Mouse (Mus musculus): ENCODE data around the gene Bmp8b. TPM values are rescaled to one million over a fixed set of nuclear protein-coding genes. Genes with fewer than 3 reads are reported as not detected.

Bmp8b gene
- polyA plus RNA-seq, 1 experiment, result not detected

DNA sequence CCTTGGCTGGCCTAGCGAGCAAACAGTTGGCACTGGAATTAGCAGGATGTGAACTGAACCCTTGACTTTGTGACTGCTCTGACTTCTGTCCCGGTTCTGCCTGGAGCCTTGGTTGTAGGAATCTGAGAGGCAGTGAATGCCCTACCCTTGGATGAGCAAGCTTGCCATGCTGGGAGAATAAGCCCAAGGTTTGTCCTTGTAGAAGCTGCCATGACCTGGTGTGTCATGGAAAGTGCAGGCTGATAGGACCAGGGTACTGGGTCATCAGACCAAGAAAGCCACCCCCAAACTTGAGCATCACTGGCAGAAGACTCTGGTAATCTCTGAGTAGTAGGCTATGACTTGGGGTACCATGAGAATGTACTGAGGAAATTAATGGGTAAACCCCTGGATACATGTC is 16.3 kb downstream of the Bmp8b start:
- Histone ChIP-seq H3K4me1 (ENCODE audit: control insufficient read depth, insufficient read depth, low read length) (no peaks in the 10 kb centered on the region), H3K4me3 (replicated peaks; ENCODE audit: control insufficient read depth, low read depth, low read length) (no peak overlapping the region), H3K27ac (ENCODE audit: control insufficient read depth, insufficient read depth, low read depth, low read length, poor library complexity) (no peak overlapping the region)
- WGBS, result 82% methylated on average over 2 of the region's 2 CpGs
- TF ChIP-seq POLR2A (IDR thresholded peaks at IDR 0.05; ENCODE audit: borderline replicate concordance, control insufficient read depth, low read depth, low read length), result no peak
- TF ChIP-seq CTCF (IDR thresholded peaks at IDR 0.05; ENCODE audit: control insufficient read depth, insufficient read depth, low read length), result no peak

DNA sequence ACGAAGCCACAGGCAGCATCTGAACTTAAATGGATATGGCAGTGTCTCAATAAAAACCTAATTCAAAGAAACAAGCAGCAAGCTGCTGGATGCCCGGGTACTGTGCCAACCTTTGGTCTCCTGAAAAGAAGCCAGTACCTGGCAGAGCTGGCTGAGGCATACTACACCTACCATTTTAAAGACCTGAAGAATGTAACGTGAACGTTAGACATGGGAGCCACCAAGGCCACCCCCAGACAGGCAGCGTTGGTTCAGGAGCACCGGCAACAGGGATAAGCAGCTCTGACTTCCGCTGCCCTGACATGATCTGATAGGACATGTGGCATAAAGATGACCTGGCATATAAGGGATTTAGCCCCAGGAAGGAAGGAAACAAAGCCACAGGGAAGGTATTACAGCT is 21.7 kb downstream of the Bmp8b start:
- TF ChIP-seq CTCF (IDR thresholded peaks at IDR 0.05; ENCODE audit: control insufficient read depth, insufficient read depth, low read length), result no peak
- TF ChIP-seq POLR2A (IDR thresholded peaks at IDR 0.05; ENCODE audit: borderline replicate concordance, control insufficient read depth, low read depth, low read length), result no peak
- H3K4me1 ChIP-seq (ENCODE audit: control insufficient read depth, insufficient read depth, low read length), result no peaks in the 10 kb centered on the region
- WGBS, result 87% methylated on average over 7 of the region's 7 CpGs
- no peak overlapping the region for H3K27ac ChIP-seq (ENCODE audit: control insufficient read depth, insufficient read depth, low read depth, low read length, poor library complexity)
- H3K4me3 ChIP-seq (replicated peaks; ENCODE audit: control insufficient read depth, low read depth, low read length), result no peak overlapping the region

DNA sequence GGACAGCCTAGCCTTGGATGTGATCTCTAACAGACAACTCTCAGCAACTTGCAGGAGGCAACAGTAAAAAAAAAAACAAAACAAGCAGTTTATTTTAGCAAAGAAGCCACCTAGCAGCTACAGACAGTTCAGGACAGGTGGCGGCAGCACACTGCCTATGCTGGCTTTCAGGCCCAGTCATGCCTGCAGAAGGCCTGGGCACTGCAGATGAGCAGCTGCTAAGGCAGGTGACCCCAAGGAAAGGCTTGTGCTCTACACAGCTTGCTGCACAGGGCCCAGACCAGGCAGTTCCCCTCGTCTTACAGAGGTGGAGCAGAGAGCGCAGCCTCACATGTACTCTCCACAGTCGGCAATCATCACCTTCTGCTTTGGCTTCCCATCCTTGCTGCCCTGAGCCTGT is 22.1 kb downstream of the Bmp8b start:
- TF ChIP-seq CTCF (IDR thresholded peaks at IDR 0.05; ENCODE audit: control insufficient read depth, insufficient read depth, low read length), result no peak
- no peak for TF ChIP-seq POLR2A (IDR thresholded peaks at IDR 0.05; ENCODE audit: borderline replicate concordance, control insufficient read depth, low read depth, low read length)
- Histone ChIP-seq H3K4me1 (ENCODE audit: control insufficient read depth, insufficient read depth, low read length) (no peaks in the 10 kb centered on the region), H3K4me3 (replicated peaks; ENCODE audit: control insufficient read depth, low read depth, low read length) (no peak overlapping the region), H3K27ac (ENCODE audit: control insufficient read depth, insufficient read depth, low read depth, low read length, poor library complexity) (no peak overlapping the region)
- WGBS, result 90% methylated on average over 4 of the region's 4 CpGs

DNA sequence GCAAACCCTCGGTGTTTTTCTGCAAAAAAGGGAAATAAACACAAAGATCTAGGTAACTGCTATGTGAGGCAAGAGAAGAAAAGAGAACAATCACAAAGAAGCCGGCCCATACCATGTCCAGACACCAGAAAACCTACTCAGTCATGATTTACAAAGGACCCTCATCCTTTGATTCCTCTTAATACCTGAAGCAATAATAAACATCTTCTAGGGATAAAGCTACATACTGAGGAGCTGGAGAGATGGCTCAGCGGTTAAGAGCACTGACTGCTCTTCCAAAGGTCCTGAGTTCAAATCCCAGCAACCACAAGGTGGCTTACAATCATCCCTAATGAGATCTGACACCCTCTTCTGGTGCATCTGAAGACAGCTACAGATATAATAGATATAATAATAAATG is 32.6 kb downstream of the Bmp8b start:
- no peak overlapping the region for H3K27ac ChIP-seq (ENCODE audit: control insufficient read depth, insufficient read depth, low read depth, low read length, poor library complexity)
- no peaks in the 10 kb centered on the region for H3K4me1 ChIP-seq (ENCODE audit: control insufficient read depth, insufficient read depth, low read length)
- TF ChIP-seq POLR2A (IDR thresholded peaks at IDR 0.05; ENCODE audit: borderline replicate concordance, control insufficient read depth, low read depth, low read length) (no peak), CTCF (IDR thresholded peaks at IDR 0.05; ENCODE audit: control insufficient read depth, insufficient read depth, low read length) (no peak)
- H3K4me3 ChIP-seq (replicated peaks; ENCODE audit: control insufficient read depth, low read depth, low read length), result no peak overlapping the region
- 55% methylated on average over 3 of the region's 3 CpGs for WGBS

DNA sequence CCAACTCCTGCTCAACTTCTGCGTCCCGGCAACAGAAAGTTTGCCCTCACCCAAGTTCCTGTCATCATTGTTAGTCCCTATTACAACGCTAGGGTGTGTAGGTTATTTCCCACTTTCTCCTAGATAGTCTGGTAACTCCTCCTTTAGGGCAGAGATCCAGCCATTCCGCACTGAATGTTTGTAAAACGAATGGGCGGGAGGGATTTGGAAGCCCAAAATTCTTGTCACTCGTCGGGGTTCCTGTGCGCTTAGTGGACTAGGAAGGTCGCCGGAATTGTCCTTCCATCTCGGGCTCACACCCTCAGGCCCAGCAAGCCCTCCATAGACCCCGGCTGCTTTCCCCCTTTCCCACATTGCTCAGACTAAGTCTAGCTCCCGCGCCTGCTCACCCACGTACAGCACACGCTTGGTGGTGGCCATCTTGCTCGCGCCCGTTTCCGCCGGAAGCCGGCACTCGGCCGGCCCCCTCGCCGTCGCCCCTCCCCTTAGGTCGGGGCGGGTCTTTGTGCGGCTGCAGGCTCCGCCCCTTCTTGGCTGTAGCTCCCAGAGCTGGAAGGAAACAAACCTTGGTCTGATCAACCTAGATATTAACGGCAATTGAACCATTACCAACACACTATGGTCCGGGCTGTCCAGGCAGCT is 34.7 kb downstream of the Bmp8b start, which contains the start of gene Ppie:
TSS of gene Ppie (minus strand) at position 439 of the 642 bp plus-strand sequence.
- H3K27ac ChIP-seq (ENCODE audit: control insufficient read depth, insufficient read depth, low read depth, low read length, poor library complexity), result peak within 1 kb of the TSS; percentile 30; the same call in 1 of the 2 replicates
- WGBS, result under 1% methylated on average over 34 of the region's 34 CpGs
- H3K4me1 ChIP-seq (ENCODE audit: control insufficient read depth, insufficient read depth, low read length), result no peaks in the 10 kb centered on the region
- H3K4me3 ChIP-seq (replicated peaks; ENCODE audit: control insufficient read depth, low read depth, low read length), result peak within 1 kb of the TSS; percentile 87
- TF ChIP-seq CTCF (IDR thresholded peaks at IDR 0.05; ENCODE audit: control insufficient read depth, insufficient read depth, low read length), result no peak
- peak; percentile 79; the same call in 1 of the 2 replicates for TF ChIP-seq POLR2A (IDR thresholded peaks at IDR 0.05; ENCODE audit: borderline replicate concordance, control insufficient read depth, low read depth, low read length)

DNA sequence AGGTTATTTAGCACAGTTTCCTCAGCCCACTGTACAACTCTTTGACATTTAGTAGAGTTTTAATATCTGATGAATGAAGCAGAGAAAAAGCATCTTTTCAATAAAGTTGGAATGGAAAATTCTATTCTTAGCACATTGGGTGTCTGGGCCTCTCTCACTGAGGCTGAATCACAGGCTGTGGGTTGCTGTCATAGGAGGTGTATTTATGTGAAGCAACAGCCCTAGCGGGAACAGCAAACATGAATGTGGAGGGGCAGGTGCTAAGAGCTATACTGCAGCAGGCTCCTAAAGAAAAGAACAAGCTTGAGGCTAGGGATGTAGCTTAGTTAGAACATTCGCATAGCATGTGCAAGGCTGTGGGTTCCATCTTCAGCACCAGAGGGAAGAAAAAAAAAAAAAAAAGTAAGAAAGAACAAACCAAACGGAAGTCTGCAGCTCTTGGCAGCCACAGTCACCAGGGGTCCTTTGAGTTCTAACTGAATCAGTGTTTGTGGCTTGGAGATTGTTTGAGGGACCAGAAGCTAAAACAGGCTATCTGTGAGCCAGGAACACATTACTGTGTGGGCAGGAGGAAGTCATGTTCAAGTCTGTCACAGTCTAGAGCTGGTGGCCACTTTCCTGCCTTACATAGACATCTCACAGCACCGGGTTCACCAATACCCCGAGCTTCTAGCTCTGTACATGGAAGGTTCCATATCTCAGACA is 42.6 kb downstream of the Bmp8b start:
- Histone ChIP-seq H3K27ac (ENCODE audit: control insufficient read depth, insufficient read depth, low read depth, low read length, poor library complexity) (no peak overlapping the region), H3K4me1 (ENCODE audit: control insufficient read depth, insufficient read depth, low read length) (no peaks in the 10 kb centered on the region; the same call in 1 of the 2 replicates), H3K4me3 (replicated peaks; ENCODE audit: control insufficient read depth, low read depth, low read length) (no peak overlapping the region)
- 2% methylated on average over 5 of the region's 5 CpGs for WGBS
- TF ChIP-seq CTCF (IDR thresholded peaks at IDR 0.05; ENCODE audit: control insufficient read depth, insufficient read depth, low read length) (no peak), POLR2A (IDR thresholded peaks at IDR 0.05; ENCODE audit: borderline replicate concordance, control insufficient read depth, low read depth, low read length) (no peak)

DNA sequence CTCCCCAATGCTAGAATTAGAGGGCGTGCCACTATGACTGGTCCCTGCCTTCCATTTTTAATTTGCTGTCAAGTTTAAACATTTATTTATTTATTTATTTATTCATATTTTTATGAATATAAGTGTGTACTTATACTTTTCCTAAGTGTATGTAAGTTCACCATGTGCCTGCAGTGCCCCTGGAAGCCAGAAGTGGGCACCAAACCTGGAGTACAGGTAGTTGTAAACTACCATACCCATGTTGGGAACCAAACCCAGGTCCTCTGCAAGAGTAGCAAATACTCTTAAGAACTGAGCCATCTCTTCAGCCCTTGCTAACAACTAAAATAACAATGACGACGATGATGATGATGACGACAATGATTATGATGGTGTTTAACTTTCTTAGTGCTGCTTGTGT is 47.0 kb downstream of the Bmp8b start:
- H3K27ac ChIP-seq (ENCODE audit: control insufficient read depth, insufficient read depth, low read depth, low read length, poor library complexity), result no peak overlapping the region
- WGBS, result 87% methylated on average over 4 of the region's 4 CpGs
- H3K4me3 ChIP-seq (replicated peaks; ENCODE audit: control insufficient read depth, low read depth, low read length), result no peak overlapping the region
- no peak for TF ChIP-seq CTCF (IDR thresholded peaks at IDR 0.05; ENCODE audit: control insufficient read depth, insufficient read depth, low read length)
- TF ChIP-seq POLR2A (IDR thresholded peaks at IDR 0.05; ENCODE audit: borderline replicate concordance, control insufficient read depth, low read depth, low read length), result no peak
- no peaks in the 10 kb centered on the region; the same call in 1 of the 2 replicates for H3K4me1 ChIP-seq (ENCODE audit: control insufficient read depth, insufficient read depth, low read length)

DNA sequence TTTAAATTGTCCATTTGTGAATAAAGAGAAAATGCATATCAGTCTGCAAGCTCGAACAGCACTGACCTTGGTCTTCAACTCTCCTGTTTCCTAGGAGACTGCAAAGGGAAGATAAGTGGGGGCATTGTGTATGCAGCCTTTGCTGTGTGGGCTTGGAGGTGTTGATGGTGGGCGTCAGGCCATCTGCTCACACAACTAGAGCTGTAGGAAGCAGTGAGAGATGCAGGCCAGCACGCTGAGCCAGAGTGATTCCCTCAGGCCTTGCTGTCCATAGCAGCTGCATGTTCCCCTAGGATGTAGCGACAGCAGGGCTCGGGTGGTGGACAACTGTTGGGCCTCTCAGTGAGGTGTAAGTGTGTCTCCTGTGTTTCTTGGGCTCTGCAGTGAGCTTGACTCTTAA is 48.0 kb downstream of the Bmp8b start:
- TF ChIP-seq POLR2A (IDR thresholded peaks at IDR 0.05; ENCODE audit: borderline replicate concordance, control insufficient read depth, low read depth, low read length), result no peak
- TF ChIP-seq CTCF (IDR thresholded peaks at IDR 0.05; ENCODE audit: control insufficient read depth, insufficient read depth, low read length), result no peak
- WGBS, result 66% methylated on average over 5 of the region's 5 CpGs
- H3K4me3 ChIP-seq (replicated peaks; ENCODE audit: control insufficient read depth, low read depth, low read length), result no peak overlapping the region
- H3K4me1 ChIP-seq (ENCODE audit: control insufficient read depth, insufficient read depth, low read length), result no peaks in the 10 kb centered on the region
- no peak overlapping the region for H3K27ac ChIP-seq (ENCODE audit: control insufficient read depth, insufficient read depth, low read depth, low read length, poor library complexity)
